Mouse (Mus musculus) CD4-positive, CD25-positive, alpha-beta regulatory T cell, adult 2 months (primary cell): Measurements from ENCODE around the gene Clrn1.
"Not testable (repeated sequence)": the region's sequence is repeated elsewhere in the genome, so short reads cannot be mapped to it uniquely, and the experiment has no call there.

Experiments
- DNase-seq: peaks from one replicate; pipeline ENCODE4 v3.0.0-alpha.2; 2012; ENCODE audit warnings: low read depth, low spot score

Clrn1 gene

DNA sequence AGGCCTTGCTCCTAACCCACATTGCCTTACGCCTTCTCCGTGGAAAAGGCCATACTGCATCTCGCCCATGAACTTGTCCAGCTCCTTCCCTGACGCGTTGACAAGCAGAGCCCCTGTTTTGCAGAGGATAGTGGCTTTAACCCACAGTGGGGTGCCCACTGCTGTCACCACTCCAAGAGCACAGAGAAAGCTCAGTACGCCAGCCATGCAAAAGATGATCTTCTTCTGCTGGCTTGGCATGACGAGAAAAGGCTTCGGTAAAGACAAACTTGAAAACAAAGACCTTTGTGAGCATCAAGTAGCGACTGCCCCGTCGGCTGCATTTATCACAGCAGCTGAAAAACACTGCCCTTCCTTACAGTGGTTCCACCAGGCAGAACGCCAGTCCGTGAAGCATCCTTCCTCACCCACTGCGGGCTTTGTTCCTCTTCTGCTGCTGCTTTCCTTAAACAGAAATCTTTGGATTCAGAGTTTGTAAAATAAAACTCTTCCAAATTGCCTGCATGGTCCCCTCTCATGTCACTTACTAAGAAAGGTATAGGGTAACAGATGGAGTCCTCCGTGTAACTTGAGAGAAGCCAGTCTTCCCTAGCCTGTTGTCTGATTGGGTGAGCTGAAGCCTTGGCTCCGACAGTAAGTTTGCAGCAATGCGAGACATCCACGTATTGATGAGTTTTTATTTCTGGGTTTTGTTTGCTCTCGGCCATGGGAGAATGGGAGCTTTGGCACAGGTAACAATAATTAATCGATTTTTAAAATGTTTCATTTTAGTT lies at the start of gene Clrn1:
Gene Clrn1, minus strand, starts transcription at position 540 of the 773 bp plus-strand sequence.
- DNase-seq, result no peak

DNA sequence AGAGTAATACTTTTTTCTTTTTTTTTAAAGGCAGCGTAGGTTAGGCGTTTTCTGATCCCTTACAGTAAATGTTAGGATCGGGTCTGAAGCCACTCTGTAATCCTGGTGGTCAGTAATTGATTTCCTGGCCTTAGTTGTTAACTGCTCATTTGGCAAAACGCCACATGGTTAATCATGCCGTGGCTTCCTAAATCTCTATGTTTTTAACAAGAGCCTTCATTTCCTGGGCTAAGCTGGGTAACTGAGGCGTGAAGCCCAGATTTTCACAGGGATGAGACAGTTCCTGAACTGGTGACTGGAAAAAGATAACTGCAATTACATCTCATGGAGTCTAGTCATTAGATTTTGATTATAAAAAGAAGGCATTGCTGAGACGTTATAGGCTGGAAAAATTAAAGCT lies 38.9 kb upstream of the Clrn1 start:
- DNase-seq, result no peak

DNA sequence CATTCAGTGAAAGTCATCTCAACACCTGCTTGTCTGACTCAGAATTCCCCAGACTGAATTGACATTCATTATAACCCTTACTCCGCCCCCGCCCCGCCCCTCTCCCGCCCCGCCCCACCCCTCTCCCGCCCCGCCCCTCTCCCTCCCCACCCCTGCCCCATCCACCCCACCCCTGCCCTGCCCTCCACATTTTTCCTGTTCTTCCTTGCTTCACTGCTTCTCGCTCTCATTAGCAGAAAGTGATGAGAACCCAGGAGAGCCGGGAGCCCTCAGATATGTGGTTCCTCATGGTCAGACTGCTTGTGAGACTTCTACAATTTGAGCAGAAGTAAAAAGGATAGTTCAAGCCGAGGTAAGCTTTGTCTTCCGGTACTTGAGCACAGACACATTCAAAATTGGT lies 38.0 kb upstream of the Clrn1 start:
- no peak for DNase-seq

DNA sequence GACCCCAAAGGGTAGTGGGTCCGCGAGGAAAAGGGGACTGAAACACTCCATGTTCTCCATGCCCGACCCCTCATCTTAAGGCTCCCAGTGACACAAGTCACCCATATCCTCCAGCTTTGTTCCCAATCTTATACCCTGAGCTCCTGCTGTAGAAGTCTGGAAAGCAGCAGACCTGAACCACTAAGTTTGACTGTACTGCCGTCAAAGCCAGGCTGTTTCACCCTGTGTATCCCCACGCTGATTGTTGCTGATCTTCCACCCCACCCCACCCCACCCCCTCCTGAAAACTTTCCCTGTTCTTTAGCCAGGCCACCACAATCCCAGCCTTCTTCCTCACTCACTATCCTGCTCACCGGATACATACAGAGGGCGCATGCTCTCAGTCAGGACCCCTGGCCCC lies 37.5 kb upstream of the Clrn1 start:
- DNase-seq, result no peak

DNA sequence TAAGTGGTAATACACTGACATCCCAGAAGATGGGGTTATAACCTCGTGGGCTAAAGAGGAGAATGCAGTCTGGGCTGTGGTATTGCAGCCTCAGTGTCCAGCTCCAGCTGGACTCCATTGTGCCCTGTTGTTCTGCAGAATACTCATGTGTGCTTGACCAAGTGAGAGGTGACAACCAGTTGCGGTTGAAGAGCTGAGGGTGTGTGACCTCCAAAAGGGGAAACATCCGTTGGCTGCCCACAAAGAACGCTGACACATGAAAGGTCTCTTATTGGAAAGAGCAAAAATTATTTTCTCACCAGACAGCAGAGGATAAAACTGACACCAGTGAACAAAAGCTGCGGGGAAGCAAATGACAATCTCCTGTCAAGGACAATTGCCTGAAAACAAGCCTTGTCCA lies 36.2 kb upstream of the Clrn1 start:
- DNase-seq, result no peak

DNA sequence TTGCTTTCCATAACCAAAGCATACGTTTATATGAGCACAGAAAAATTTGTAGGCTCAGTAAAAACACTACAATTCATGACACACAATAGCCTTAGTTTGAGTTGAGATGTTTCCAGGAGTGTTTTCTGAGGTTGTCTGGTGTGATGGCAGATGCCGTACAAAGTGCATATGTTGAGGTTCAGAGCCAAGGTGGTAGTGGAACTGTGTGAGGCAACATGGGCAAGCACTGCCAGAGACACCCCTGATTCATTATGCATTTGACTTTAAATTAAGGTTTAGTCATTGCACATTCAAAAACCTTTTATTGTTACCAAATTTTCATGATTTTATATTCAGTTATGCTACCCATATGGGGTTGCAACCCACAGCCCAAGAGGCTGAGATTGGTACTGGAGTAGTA lies 19.5 kb upstream of the Clrn1 start:
- no peak for DNase-seq

DNA sequence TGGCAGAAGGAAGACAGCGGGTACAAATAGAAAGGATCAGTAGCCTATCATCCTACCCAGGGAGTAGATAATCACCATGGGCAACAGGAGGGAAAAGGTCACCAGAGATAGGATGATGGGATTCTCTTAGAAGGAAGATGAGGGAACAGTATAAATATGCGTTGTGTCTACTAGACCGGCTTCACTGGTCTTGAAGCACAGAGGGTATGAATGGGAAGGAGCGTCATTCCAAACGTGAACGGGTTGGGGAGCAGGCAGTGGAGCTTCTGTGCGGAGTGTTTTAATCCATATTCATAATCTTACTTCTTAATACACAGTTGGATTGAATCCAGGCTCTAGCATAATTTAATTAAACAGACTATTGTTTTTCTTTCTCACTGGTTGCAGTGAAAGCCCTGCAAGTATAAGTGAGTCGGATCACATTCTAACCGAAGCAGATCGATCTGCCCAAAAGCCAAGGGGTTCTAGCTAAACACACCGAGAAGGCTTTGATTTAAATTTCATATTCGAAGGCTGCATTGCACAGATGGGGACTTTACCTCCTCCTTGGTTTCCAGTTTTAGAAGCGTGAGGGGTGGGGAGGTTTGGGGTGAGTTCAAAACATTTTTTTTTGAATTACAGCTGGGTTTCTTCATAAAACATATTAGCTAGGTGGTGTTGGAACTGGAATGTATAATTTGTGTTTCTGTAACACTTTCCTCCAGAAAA lies 17.1 kb upstream of the Clrn1 start:
- no peak for DNase-seq

DNA sequence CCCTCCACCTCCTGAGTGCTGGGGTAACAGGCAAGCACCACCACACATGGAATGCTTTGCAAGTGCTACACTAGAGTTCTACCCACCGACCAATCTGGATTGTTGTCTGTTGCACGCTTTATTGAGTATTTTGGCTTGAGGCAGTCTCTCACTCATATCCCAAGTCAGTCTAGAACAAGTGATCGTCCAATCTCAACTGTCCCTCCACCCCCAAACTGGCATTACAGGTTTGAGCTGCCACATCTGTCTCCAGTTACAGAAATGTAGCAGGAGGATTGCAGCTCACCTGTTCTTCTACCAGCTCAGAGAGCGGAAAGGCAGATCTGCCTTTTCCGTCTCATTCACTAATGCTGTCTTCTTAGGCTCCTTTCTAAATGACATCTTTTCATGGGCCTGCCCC lies 10.0 kb upstream of the Clrn1 start:
- DNase-seq, result no peak

DNA sequence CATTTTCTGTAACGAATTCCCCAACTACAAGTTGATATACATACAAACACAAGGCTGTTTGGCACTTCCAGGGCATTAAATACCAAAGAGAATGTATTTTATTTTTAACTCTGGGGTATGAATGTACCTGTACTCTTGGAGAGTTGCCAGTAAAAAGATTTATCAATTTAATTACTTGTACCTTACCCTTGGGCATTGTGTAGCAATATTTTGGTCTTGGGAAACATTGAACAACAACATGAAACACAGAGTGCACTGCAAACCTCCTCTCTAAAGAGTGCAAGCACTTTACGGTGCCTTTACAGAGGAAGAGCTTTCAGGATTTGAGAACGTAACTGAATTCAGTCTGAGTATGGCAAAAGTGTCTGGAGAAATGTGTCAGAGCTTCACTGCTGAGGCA lies 9.4 kb upstream of the Clrn1 start:
- DNase-seq, result no peak

DNA sequence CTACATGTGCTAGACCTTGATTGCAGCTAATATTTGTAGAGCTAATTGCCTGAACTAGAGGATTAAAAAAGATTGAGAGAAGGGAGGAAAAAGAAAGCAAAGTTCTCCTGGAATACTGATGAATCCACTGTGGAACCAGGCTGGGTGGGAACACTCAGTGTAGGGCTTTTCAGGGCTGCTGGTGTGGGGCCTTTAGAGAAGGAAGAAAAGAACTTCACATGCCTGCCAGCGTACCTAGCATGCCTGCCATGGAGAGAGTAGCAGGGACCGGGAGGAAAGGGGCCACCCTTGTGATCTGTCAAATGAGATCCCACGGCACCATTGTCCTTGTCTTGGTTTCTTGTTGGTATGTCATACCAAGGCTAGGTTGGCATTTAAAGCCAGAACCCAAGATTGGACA lies 4.5 kb upstream of the Clrn1 start:
- no peak for DNase-seq

DNA sequence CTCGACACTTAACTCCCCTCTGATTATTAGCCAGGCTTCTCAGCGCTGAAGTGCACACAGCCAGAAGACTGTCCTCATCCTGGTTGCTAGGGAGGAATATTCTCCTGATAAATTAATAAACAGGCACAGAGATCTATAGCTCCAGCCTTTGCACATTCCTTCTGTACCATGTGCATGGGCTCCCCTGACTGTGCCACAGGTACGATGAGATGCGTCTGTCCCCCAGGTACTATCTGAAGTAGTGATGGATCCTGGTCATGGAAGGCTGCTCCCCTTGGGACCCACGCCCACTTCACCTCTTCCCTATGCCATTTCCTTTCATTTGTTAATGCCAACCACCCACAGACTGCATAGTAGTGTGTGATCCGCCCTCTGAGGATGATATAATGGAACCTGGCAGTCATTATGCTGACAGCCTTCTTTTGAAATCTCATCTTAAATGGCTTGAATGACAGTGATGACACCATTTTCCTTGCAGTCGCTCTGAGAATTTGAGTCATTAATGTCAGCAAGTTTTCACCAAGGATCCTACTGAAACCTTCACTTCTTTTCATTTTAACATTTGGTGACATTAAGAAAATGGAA lies 3.1 kb upstream of the Clrn1 start:
- DNase-seq, result no peak

DNA sequence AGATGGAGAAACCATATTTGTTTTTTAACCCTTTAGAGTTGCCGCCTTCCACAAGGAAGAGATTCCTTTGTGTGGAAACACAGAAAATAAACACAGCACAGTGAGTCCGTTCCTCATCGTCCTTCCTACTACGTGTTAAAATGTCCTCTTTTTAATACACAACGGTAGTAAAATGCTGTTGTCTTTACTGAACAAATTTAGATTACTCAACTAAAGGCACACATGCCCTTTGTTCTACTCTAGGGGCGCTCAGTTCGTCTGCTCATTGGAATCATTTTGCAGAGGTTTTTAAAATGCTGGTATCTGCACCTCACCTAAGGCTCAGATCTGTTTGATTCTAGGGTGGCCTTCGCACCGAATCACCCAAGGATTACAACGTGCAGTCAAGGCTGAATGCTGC lies 2.6 kb upstream of the Clrn1 start:
- DNase-seq, result no peak

DNA sequence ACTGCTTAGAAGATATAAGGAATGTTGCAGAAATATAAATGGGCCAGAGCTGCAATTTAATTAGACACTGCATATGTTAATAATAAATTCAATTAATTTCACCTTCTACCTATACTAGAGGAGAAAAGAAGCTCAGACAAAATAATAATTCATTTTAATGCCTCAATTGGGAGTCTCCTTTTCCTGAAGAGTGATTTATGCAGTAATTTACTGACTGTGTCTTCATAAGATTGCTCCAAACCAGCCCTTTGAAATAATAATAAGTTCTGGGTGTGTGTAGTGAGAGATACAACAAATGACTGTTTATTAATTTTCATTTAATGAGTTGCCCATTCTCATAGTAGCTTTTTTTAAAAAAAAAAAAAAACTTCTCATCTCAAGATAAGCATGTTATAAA lies 1.6 kb downstream of the Clrn1 start:
- DNase-seq, result no peak

DNA sequence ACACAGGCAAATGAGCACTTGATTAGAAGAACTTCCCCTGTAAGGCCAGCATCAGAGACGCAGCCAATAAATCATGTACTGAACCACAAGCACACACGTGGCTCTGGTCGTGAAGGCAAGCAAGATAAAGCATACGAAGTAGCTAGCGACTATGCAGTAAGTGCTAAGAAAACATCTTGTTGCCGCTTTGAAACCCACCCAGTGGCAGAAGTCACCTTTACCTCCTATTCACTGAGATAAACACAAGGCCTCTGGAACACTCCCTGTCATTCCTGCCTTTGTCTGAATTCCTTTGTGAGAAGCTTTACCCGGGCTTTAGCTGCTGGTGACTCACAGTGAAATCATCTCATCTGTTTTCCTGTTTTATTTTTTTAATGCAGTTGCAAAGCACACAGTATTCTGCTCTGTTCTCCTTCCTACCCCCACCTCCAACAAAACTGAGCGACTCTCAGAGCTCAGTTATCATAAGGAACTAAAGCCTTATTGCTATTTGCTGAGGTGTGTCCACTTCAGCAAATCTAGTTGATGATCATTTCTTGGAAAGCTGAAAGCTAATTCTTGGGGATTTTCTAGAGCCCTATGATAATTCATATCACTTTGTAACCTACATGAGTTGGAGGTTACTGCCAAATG lies 2.1 kb downstream of the Clrn1 start:
- no peak for DNase-seq

DNA sequence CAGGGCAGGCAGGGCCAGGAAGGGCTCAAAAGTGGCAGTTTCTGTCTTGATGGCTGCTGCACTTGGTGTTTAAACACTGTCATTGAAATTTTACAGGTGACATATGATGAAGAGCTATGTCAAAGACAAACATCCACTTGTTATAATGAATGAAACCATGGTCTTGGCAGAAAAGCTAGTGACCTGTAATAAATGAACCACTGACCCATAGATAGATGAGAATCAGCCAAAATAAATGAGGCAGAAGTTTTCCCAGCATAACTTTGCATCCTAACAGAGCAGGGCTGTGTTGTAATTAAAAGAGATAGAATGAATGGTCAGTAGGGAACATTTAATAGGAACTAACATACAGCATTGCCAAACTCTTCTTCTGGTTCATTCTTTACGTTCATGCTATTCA lies 4.1 kb downstream of the Clrn1 start:
- DNase-seq, result no peak

DNA sequence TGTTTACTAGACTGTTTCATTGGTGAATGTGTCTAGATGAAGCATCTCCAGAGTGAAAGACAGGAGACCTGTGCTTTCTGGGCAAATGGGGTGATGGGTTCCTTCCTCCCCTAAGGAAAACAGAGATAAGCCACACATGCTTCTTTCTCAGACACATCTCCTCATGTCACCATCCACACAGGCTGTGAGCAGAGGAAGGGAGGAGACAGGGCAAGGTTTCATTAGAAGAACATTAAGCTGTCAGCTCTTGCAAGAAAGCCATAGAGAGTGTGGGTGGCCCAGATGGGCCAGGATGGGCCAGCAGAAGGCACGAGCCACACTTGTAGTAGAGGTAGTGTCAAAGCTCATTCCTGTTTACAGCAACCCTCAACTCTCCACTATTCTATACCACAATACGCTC lies 5.0 kb downstream of the Clrn1 start:
- DNase-seq, result no peak

DNA sequence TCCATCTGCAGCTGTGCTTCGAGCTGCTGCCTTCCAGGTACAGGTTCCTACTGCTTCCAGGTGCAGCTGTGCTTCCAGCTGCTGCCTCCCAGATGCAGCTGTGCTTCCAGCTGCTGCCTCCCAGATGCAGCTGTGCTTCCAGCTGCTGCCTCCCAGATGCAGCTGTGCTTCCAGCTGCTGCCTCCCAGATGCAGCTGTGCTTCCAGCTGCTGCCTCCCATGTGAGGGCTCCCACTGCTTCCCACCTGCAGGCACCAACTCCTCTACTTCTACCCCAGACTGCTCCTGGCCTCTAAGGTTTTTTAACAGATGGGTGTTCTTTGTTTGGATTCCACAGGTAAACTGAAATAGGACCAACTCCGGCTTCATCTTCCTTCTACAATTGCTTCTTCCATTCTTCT lies 13.3 kb downstream of the Clrn1 start:
- DNase-seq, result not testable (repeated sequence)

DNA sequence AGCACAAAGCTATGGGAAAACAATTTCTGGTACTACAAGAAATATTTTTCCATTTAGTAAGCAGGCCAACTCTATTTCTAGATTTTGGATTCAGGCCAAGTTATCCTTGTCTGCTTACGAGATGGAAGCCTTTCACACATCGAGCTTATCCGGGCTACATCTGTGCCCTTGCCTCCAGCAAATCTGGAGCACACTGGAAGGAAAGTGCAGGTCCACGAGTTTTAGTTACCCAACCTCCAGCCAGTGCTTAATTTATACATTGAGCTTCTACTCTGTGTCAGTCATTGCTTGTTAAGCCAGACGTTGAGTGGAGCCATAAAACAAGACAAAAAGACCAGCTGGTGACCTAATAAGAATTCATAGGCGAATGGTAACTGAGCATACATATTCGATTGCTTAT lies 19.4 kb downstream of the Clrn1 start:
- no peak for DNase-seq

DNA sequence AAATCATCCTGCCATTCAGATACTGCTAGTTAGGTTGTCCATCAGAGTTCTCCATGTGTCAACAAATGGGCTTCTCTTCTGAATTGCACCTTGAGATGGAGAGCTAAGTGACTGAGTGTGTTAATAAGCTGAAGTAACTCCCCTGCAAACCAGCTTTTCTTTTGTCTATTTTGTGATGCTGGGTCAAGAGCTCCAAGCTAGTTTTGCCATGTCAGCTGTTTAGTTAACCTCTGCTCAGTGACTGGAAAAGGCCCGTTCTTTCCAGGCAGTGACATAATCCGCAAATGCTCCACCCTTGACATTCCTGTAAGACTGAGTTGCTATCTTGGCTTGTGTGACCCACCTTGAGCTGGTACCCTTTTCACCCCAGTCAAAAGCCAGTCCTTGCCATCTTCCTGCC lies 22.2 kb downstream of the Clrn1 start:
- no peak for DNase-seq

DNA sequence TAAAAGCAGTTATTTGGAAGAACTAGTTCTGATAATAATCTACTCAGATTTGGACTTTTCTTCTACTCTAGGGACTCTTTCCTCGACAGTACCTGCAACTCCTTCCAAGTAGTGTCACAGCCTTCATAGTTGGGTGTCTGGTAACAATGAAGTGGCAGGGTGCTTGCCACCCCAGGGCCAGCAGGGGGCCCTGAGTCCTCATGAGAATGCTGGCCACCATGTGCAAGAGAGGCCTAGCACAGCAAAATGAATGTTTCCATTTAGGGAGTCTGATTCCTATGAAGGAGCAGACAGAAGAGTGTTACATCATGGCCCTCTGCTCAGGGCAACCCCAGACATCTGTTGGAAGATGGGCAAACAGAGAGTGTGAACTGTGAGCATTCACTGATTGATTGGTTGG lies 41.7 kb downstream of the Clrn1 start:
- peak; percentile 1 for DNase-seq

DNA sequence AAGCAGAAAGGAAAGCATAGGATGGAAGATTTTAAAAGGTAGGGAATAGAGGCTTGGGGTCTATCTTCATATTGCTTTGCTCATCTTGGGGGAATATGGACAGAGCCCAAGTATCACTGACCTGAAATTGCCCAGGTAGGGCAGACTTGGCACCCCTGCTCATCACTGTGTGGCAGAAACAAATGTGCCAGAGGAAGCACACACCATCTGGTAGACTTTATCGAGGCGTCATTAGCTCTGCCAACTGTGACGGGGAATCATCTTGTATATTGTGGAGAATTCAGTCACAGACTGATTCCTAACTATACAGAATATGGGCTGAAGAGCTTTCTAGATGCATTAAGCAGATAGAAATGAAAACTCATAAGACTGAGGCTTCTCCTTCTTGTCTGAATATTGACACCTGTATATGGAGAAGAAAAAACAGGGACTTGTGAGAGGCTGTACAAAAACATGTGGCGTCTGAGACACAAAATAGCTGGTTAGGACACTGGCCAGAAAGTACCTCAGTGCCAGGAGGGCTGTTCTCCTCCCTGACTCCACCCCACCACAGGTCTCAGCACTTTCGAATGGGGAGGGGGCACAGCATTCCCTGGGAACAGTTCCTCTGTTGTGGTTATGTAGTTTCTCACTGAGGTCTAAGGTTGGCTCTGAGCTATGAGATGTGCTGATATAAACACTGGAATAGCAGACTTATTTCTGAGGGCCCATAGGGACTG lies 51.5 kb downstream of the Clrn1 start:
- DNase-seq, result no peak

DNA sequence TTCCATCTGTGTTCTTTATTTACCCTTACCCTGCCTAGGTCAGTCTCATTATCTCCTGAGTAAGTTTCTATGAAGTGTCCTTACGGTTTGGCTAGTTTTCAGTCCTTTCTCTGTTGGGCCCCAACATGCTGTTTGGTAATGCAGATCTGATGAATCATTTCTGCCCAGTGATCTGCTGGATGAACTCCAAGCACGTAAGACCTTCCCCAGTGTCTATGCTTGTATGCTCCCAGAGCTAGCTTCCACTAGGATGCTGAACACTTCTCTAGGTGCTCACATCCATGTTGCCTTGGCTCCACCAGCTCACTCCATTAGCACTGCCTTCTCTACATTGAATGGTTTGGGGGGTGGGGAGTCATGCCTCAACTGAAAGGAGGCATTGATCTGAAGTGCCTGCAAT lies 52.3 kb downstream of the Clrn1 start:
- no peak for DNase-seq
